Mouse (Mus musculus): ENCODE results near the gene AC129217.1.

- TF ChIP-seq TAL1 (IDR thresholded peaks at IDR 0.05; ENCODE audit: low read length) (no peak), GATA1 (IDR thresholded peaks at IDR 0.05; ENCODE audit: low read length) (no peak)
These were observed 12.6 kb upstream of the AC129217.1 start for GRCm38 (mm10) chr19:8817001-8817400.
